Mouse (Mus musculus) cerebellum, adult 9-11 months (tissue): ENCODE data around the gene Gm20388.

ENCODE experiments used
- DNase-seq: peaks from one replicate; pipeline ENCODE4 v3.0.0; 2022

The Gm20388 gene

DNA sequence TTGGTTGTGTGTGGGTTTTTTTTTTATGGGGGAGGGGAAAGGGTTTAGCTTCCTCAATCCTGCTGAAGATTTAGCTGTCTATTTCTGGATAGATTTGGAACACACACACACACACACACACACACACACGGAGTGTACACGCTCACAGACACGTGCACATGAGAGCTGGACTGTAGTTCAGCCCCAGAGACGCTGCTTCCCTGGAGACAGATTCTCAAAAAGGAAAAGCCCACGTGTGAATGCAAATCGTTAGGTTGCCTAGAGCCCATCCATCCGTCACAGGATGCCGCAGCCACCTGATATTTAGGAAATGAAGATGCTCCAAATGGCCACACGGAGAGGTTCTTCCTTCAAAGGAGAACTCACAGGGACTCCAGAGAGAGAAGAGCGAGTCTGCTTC is 3969.6 kb downstream of the Gm20388 start:
- no peak for DNase-seq

DNA sequence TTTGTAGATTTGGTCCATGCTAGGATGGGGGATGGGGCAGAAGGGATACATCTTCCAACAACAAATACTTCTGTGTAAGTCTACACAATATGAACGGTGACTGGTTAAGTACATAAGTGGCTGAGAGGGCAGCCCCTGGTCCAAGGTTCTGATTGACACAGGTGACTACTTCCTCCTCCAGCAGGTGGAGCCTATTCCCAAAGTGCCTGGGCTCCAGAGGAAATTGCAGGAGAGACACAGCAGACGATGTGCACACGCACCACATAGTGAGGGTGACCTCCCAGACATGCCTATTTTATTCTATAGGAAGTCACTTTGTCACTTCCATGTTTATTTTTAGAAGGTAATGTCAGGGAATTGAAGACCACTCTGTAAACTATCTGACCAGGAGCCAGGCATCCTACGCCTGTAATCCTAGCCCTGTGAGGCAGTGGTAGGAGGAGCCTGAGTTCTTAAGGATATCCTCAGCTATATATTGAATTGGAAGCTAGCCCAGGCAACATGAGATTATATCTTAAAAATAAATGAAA is 3970.2 kb downstream of the Gm20388 start:
- DNase-seq, result no peak

DNA sequence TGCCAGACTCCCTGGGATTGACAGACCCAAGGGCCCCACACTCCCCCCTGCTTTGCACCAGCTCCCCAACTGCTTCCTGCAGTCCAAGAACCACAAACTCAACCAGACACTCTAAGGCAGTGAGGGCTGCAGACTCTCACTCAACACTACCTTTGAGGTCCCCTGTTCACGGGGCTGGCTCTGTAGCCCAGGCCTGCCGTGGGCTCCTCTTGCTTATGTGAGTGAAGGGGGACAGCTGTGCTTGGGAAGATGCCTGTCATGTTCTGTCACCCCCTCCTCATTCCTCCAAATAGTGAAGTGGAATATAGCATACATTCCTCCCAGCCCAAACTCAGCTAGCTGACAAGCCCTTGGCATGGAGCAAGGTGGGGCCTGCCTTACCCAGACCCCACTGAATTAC is 3971.8 kb downstream of the Gm20388 start:
- no peak for DNase-seq

DNA sequence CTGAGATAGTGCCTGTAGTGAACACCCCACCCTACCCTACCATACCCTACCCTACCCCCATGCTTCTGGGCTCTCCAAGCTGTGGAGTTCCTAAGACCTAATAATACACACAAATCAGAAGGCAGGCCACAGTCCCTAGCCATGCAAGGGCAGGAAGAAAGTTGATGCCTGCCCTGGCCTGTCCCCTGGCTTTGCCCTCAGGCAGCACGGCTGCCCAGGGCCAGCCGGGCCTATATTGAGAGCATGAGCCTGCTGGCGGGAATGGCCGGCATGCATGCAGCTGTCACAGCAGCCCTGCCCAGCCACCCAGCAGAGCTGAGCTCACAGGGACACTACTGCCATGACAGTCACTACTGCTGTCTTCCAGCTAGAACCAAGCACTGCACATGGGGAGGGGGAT is 3972.5 kb downstream of the Gm20388 start:
- no peak for DNase-seq

DNA sequence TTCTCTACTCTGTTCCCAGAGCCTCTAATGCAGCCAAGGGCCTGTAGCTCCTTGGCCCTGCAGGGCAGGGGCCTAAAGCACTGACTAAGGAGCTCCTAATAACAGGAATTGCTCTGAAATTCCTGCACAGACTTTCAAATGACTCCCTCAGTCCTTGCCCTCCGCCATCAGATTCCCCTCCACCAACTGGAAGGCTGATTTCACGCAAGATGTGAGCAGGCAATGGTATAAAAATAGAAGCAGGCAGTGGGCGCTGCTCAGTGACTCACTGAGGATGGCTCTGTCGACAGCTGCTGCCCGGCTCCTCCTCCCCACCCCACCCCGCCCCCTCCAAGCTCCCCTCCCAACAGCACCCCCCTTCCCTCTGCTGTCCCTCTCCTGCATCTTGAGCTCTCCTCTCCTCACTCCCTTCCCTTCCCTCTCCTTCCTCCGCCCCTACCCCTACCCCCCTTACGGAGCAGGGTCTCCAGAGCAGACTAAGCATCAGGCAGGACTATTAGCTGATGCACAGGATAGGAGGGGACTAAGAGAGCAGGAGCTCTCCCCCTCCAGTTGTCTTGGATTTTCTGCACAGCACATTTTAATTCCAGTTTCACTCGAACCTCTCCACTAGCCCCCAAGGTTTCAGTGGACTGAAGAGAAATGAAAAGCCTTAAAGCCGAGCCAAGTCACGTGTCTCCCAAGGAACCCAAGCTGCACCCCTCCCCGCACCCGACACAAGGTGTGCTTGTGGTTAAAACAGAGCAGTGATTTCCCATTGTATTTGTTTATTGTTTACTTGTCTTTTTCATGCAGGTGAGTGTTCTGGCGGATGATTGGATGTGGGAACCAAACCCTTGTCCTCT is 3974.3 kb downstream of the Gm20388 start:
- peak; percentile 53 for DNase-seq

DNA sequence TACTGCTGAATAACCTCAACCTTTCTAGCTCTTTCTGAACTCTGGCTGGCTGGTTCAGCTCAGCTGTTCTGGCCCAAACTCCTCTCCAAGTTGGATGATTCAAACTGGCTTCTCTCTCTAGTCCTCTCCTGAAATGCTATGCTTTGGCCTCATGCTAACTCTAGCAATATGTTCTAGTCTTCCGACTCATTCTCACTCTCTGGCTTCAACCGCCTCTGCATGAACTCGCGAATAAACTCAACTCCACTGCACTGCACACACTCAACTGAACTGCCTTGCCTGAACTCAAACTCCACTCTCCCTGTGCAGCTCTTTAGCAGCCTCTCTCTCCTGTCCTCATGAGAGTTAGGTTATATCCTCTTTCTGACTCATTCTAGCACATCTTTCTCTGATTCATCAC is 3976.5 kb downstream of the Gm20388 start:
- no peak for DNase-seq

DNA sequence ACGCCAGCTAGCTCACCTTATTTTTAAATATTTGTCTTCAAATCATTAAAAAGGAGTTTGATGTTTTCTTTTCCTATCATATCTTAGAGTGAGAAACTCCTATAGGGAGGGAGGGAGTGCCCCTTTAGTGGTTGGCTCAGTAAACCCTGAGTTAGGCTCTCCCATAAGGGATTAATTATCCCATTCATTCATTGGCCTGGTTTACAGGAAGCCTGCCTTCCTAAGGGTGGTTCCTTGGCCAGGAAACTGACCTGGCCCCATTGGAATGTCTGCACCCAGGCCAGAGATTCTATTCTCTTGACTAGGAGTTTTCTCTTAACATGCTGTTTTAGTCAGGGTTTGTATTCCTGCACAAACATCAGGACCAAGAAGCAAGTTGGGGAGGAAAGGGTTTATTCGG is 3977.3 kb downstream of the Gm20388 start:
- DNase-seq, result no peak

DNA sequence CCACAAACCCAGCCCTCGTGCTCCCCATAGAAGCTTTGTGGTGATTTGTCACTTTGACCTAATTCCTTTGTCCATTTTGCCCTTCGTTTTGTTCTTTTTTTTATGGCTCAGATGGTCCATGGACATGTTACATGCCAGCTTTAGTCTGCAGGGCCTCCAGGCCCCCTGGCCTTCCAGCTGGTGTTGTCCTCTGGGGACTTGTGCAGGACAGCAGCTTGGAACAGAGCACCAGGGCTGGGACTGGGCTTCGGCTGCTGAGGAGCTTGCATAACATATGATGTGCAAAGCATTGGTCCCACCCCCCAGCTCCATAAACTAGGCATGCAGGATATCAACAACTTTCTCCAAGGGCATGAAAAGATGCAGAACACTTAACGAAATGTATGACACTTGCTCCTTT is 3979.2 kb downstream of the Gm20388 start:
- DNase-seq, result no peak

DNA sequence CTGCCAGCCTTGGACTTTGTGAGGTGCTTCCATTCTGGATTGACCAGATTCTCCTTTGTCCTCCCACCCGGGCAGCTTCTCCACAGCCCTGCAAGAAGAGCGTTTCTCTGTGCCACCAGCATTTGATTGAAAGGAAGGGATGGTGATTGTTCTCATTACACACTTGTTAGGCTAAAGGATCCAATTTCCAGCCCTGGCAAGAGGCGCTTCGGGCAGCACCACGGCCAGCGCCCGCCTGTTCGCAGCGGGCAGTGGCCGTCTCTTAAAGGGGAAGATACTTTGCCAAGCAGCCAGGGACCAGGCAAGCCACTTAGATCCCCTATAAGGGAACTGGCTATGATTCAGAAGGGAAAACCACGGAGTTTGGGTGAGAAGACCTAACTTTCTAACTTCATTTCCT is 3980.6 kb downstream of the Gm20388 start:
- DNase-seq, result peak; percentile 85

DNA sequence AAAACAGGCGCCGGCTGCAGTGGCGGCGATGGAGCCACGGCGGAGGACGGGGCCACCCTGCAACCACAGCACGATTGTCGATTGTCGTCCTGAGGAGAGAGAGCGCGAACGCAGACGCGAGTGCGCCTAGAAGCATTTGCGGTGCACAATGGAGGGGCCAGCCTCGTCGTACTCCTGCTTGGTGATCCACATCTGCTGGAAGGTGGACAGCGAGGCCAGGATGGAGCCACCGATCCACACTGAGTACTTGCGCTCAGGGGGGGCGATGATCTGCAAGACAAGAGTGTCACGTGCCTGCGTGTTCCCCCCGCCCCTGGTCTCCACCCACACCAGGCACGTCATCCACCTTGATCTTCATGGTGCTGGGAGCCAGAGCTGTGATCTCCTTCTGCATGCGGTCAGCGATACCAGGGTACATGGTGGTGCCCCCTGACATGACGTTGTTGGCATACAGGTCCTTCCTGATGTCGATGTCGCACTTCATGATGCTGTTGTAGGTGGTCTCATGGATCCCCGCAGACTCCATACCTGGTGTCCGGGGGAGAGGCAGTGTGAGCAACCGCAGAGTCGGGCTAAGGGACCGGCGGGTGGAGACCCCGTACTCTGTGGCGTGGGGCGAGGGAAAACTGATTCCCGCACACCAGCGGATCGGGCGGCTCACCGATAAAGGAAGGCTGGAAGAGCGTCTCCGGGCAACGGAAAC is 3981.4 kb downstream of the Gm20388 start:
- DNase-seq, result peak; percentile 95

DNA sequence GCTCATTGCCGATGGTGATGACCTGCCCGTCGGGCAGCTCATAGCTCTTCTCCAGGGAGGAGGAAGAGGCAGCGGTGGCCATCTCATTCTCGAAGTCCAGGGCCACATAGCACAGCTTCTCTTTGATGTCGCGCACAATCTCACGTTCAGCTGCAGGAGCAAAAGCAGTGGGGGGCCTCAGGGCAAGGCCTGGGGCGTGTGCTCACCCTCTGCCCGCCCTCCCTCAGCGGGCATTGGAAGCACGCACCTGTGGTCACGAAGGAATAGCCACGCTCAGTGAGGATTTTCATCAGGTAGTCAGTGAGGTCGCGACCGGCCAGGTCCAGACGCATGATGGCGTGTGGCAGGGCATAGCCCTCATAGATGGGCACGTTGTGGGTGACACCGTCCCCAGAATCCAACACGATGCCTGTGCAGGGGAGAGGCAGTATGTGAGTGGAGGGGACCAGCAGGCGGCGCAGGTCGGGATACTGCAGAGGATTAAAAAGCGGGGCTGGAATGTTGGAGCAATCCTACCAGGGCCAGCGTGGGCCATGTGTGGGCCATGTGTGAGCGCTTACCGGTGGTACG is 3982.0 kb downstream of the Gm20388 start:
- peak; percentile 64 for DNase-seq

DNA sequence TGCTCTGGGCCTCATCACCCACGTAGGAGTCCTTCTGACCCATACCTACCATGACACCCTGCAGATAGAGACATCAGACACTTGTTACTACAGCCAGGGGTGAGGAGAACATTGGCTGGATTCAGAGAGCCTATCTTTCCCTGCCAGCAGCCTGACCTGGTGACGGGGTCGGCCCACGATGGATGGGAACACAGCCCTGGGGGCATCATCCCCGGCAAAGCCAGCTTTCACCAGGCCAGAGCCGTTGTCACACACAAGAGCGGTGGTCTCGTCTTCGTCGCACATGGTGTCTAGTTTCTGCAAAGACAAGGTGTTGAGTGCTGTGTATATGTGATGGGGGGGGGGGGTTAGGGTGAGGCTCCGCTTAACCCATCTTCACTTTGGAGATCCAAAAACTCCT is 3982.8 kb downstream of the Gm20388 start:
- peak; percentile 59 for DNase-seq

DNA sequence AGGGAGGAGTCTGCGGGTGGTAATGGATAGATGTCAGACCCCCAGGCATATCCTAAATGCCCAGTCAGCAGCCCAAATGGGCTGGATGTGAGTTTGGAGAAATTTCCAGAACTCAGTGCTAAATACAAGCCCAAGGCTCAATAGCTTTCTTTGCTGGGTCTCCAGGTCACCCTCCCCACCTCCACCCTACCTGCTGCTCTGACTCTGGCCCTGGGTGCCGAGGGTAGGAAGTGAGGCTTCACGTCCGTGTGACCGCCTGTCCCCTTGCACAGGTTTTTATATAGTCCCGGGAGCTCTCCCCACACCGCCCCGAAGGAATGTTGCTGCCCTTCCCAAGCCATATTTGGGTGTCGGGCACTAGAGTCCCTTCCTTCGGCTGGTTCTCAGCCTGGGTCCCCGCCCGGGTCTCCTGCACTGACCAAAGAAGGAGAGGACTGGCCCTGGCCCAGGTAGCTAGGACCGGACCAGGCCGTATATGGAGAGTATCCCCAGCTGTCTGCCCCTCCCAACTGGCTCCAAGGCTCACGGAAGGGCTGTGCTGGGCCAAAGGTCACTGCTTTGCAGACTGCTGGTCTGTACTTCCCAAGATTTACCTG is 3984.0 kb downstream of the Gm20388 start, which contains the start of gene Acta1:
Gene Acta1, minus strand, starts transcription at position 250 of the 596 bp plus-strand sequence.
- DNase-seq, result peak; percentile 32

DNA sequence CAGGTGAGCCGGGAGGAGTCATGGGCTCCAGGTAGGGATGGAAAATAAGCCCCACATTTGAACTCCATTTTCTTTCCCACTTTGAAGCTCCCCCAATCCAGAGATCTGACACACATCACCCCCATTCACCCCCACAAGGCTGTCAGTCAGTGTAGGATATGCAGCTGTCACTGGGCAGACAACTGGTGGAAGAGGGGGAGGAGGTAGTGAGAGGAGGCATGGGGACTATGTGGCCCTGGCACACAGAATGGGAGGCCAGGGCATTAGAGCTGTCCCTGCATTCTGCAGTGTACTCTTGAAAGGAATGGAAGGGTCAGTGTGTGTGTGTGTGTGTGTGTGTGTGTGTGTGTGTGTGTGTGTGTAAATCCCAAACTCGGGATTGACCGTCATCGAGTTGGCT is 3984.6 kb downstream of the Gm20388 start:
- no peak for DNase-seq

DNA sequence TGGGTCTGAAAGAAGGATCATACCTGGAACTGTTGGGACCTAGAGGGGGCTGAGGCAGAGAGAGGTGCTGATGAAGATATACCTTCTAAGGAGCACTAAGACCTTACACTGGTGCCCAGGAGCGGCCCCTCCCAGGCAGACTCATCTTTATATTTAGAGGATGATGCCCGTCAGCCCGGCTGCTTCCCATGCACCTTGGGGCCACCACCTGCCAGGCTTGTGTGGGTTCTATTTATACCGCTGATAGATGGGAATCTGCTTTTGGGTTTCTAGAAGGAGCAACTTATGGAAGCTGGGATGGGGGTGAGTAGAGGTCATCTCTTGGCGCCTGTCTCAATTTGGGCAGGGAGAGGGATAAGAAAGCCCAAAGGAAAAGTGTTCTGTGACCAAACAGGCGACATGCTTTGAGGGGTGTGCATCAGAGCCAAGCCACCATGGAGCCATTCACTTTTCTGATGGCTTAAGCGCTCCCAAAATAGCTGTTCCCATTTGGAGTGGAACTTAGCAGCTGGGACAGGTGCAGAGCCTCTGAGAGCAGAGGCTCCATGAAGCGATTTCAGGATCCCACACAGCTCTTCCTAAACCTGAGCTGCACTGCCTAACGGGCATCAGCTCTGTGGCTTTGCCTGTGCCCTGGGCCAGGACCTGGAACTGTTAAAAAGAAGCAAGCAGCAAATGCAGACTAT is 3985.2 kb downstream of the Gm20388 start:
- peak; percentile 43 for DNase-seq

DNA sequence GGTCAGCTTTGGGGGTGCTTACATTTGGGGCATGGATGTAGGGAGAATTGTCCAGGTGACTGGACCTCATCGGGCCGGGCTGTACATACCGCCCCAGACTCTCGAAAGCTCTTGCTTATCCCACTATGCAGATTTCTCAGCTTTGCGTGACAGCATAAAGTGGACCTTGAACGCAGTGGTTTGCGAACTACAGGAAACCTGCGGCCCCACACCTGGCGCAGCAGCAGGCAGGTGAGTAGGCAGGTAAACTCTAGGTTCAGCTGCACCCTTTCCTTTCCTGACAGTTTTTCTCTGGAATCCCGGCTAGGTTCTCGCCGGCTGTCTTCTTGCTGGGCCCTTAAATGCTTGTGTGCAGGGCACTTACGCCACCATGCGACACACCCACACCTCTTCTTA is 3985.7 kb downstream of the Gm20388 start:
- no peak for DNase-seq

DNA sequence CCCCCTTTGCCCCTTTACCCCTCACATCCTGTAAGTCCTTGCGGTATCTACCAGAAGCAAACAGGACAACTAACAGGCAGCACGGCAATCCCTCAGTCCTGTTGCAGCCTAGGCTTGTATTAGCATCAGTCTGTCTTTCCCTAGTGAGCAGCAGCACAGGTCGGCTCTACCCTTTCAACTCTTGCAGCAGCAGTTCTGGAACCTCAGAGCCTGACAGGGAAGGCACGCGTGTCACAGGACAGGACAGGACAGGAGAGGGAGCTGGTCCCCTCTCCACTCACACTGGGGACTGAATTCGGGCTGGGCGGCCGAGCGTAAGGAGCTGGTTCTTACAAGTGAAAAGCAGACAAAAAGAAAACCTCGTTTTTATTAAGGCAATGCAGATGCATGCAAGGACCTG is 3986.1 kb downstream of the Gm20388 start:
- DNase-seq, result no peak

DNA sequence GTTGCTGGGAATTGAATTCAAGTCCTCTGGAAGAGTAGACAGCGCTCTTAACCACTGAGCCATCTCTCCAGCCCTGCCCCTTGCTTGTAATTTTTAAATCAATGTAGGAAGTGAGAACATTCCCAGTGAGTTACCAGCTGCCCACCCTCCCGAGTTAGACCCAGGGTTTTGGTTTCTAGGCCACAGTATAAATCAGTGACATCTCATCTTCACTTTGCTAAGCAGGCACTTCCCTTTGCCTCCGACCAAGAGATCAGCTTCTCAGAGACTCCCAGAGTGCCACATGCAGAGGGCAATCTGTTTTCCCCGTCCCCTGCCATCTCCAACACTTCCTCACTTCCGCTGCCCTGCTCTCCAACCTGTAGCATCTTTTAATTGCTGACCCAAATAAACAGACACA is 3987.9 kb downstream of the Gm20388 start:
- peak; percentile 47 for DNase-seq

DNA sequence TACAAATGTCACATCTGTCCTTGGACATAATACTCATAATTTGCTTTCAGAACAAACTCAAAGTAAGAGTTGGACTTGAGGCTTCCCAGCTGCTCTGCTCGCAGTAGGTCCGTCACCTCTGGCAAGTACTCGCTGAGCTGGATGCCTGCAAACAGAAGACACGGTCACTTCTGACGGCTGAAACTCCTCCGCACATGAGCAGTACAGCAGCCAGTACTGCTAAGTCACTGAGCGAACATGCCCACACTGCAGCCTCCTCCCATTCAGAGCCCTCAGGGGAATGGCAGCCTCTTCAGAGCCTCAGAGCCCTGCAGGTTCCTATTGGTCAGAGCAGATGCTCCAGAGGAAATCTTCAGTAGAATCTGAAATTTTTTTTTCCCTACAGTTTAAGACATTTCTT is 3988.7 kb downstream of the Gm20388 start:
- DNase-seq, result no peak

DNA sequence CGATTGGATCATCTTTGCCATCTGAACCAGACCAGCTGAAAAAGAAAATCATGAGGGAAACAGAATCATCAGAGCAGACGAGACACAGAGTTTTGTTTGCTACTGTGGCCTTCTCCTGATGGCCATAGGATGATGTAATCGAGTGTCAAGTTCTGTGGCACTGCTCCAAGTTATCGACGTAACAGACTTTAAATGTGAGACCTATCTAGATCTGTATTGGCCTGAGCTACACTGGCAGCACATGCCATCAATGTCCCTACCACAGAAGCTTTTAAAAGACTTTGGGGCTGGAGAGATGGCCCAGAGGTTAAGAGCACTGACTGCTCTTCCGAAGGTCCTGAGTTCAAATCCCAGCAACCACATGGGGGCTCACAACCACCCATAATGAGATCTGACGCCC is 3992.0 kb downstream of the Gm20388 start:
- no peak for DNase-seq

DNA sequence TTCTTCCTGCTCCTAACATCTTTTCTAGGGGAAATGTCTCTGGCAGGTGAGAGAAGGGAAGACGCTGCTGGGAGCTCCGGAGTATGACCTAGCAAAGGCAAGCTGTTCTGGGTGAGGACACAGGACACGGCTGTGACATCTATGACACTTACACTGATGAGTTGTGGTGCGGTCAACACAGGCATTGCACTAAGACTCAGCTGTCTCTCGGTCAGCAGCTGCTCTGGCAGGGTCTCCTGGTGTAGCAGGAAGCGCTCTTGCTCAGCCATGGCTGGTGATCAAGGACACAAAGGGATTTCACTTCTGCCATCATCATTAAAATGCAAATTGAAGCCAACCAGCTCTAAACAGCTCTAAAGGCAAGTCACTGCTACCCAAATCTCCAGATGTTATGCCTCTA is 3997.0 kb downstream of the Gm20388 start:
- no peak for DNase-seq

DNA sequence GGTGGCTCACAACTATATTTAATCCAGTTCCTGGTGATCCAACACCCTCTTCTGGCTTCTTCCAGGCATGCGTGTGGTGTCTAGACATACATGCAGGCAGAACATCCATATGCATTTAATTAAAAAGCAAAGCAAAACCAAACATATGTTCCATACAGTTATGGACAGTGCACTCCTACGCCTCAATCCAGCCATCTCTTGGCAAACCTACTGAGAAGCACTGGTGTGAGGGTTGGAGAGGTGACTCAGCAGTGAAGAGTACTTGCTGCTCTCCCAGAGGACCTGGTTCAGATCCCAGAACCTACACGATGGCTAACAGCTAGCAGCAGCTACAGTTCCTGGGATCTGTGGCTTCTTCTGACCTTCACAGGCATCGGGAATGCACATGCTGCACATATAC is 4001.6 kb downstream of the Gm20388 start:
- DNase-seq, result no peak

DNA sequence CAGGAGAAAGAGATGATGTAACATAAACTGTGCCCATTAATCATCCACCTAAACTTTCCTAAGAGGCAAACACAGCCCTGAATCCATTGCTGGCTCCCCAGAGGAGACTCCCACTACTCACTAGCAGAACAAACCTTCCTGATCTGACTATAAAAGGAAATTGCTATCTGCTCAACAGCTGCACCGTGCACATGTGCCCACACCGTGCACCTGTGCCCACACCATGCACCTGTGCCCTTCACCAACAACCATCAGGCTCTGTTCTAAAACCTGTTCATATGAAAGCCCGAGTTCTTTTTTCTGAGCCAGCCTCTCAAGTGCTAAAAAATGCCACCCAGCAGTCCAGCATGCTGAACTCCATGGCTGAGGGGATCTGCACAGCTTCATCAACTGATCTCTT is 4004.0 kb downstream of the Gm20388 start:
- no peak for DNase-seq
